Mouse (Mus musculus) lung, embryonic 16.5 days (tissue): ENCODE results near the gene Crybb3. TPM values are rescaled to one million over a fixed set of nuclear protein-coding genes. Genes with fewer than 3 reads are reported as not detected.

Source experiments
- polyA plus RNA-seq: library from polyadenylated mRNA; unstranded; fragments of >200 nt; fragmentation: Nextera tagmentation; extraction: Ambion mirVana; gene quantifications from 2 replicates; pipeline ENCODE4 v1.2.1, GENCODE M21; 2015

The Crybb3 gene
- polyA plus RNA-seq, 1 experiment from 2014 or later: 1.0 TPM

Other genes starting within 250 kb of the Crybb3 start
- 1.1 and 1.3 TPM in 2 replicates for gene Myo18b, start 185.2 kb downstream of the Crybb3 start, polyA plus RNA-seq
- gene Grk3, start 65.8 kb downstream of the Crybb3 start, polyA plus RNA-seq: 19.1 and 21.8 TPM in 2 replicates
- not detected in 2 replicates for gene Crybb2, start 11.5 kb downstream of the Crybb3 start, polyA plus RNA-seq
- gene 2900026A02Rik, start 139.7 kb upstream of the Crybb3 start, polyA plus RNA-seq: 12.6 TPM in 2 replicates
- not detected in 2 replicates for gene Tmem211, start 145.3 kb upstream of the Crybb3 start, polyA plus RNA-seq
- gene Sgsm1, start 229.2 kb upstream of the Crybb3 start, polyA plus RNA-seq: 4.3 TPM in 2 replicates